Mouse (Mus musculus) yolk sac, embryonic 10.5 days (tissue): ENCODE results near the gene Scarf1.

Experiments used
- DNase-seq: peaks from one replicate; pipeline ENCODE4 v3.0.0-alpha.2; 2017; ENCODE audit warnings: low spot score

Scarf1 gene

GRCm38 (mm10) chr11:75563851-75564548 is 50.7 kb downstream of the Scarf1 start:
- DNase-seq, result peak; percentile 61

- no peak for DNase-seq
Observed at GRCm38 (mm10) chr11:75565849-75566248, 52.5 kb downstream of the Scarf1 start.

- no peak for DNase-seq
Observed at GRCm38 (mm10) chr11:75566276-75567196, 53.2 kb downstream of the Scarf1 start.

- no peak for DNase-seq
Observed at GRCm38 (mm10) chr11:75567346-75568114, 54.2 kb downstream of the Scarf1 start.

DNA sequence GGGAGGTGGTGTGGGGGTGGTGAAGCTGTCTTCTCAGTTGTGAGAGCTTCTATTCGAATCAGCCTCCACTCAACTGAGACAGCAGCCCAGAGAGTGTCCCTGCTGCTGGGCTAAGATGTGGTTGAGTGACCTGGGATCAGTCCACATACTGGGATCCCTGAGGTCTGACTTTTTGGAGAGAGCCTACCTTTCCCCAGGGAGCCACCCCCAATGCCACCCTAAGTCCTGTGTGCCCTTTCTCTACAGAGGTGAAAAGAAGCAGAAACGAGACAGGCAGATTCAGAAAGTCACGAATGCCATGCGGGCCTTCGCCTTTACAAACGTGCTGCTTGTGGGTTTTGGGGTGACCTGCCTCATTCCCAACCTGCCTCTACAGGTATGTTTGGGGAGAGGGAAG is 54.8 kb downstream of the Scarf1 start:
- DNase-seq, result no peak

DNA sequence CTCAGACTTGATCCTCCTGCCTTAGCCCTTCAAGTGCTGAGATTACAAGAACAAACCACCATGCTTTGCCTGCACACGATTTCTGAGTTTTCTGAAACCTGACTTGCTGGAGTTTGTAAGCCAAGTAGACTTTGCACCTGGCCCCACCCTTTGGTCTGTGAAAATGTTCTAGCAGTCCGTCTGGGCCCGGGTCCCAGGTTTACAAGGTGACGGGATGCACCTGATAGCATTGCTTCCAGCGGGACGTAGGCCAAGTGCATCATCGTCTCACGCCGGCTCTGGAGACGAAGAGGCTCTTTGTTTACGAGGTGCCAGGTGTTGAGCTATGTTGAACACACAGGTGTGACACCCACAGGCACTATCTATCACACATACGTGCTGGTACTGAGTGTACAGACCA is 55.6 kb downstream of the Scarf1 start:
- peak; percentile 54 for DNase-seq

DNA sequence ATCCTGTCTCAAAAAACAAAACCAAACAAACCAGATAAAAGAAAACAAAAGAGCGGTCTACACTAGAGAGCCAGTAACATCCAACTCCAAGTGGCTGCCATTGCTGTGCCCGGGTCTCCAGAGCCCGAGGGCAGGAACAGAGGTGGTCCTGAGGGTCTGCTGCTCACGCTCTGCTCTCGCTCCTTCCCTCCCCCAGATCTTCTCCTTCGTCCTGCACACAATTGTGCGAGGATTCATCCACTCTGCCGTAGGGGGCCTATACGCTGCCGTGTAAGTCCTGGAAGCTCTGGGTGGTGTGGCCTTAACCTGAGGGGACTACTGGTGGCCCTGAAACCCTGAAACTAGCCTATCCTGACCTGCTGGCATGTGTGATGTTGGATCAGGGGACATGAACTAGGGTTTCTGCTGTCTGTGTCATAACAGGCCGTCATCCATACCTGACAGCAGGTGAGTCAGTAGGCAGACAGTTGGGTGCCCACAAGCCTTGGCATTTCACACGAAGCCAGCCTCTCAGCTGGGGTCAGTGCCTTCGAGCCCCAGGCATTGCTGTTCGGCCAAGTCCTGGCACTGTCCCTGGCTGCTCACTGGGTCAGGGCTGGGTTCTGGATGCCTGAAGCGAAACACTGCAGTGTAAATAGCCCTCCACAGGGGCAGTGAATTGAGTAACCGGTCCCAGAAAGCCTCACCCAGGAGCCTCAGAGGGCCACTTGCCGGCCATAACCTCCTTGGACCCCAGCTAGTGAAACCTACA is 57.2 kb downstream of the Scarf1 start:
- no peak for DNase-seq

DNA sequence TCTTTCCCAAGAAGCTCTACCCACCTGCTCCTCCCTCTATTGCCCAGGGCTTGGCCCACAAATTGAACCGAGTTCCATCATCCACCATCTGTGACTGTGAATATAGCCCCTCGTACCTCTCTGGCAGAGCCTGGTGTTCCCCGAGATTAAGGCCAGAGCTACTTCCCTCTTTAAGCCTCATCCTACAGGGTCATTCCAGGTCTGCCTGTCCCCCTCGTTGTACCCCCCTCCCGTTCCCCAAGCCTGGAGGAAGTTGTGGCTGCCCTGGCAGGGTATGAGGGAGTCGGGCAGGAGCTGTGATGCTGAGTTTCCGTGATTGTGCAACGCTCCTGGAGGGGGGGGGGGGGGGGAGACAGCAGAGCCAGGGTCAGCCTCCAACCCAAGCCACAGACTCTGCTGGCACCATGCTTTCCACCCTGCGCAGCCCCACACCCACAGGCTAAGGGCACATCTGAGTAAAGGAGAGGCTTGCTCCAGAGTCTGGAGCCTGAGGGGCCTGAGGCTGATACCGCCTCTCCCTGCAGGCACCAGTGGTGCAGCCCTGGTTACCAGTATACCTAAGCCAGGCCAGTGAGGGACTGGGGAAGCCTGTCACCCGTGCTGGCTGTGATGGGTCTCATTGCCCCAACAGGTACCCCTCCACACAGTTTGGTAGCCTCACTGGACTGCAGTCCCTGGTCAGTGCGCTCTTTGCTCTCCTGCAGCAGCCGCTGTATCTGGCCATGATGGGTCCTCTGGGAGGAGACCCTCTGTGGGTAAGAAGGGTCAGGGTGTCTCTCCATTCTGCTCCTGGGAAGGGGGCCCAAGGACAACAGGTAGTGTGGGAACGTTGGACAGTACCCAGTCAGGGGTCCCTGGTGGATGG is 58.0 kb downstream of the Scarf1 start:
- DNase-seq, result no peak

DNA sequence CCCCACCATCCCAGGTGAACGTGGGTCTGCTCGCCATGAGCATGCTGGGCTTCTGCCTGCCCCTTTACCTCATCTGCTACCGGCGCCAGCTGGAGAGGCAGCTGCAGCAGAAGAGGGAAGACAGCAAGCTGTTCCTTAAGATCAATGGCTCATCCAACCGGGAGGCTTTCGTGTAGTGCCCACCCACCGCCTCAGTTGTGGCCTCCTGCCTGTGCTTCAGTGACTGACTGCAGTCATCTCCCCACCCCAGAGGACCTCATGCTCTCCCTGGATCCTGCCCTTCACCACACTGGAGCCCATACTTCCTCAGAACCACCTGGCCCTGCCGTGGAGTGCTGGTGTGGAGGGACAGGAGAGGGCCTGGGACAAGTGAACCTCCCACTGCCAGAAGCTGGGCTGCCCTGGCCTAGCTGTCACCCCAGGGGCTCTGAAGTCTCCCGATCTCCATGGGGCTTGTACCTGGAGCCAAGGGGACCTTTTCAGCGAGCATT is 59.0 kb downstream of the Scarf1 start:
- DNase-seq, result no peak

GRCm38 (mm10) chr11:75572854-75573650 is 59.7 kb downstream of the Scarf1 start:
- DNase-seq, result peak; percentile 86

- DNase-seq, result no peak
Observed at GRCm38 (mm10) chr11:75574378-75575123, 61.2 kb downstream of the Scarf1 start.

GRCm38 (mm10) chr11:75575560-75576123 is 62.3 kb downstream of the Scarf1 start:
- DNase-seq, result no peak
